Mouse (Mus musculus) 3T3-L1 (cell line): ENCODE measurements around the gene Mvb12a.

ENCODE experiments used
- DNase-seq: peaks from one replicate; pipeline ENCODE4 v3.0.0-alpha.2; 2015; ENCODE audit warnings: low read depth, low spot score

The Mvb12a gene

DNA sequence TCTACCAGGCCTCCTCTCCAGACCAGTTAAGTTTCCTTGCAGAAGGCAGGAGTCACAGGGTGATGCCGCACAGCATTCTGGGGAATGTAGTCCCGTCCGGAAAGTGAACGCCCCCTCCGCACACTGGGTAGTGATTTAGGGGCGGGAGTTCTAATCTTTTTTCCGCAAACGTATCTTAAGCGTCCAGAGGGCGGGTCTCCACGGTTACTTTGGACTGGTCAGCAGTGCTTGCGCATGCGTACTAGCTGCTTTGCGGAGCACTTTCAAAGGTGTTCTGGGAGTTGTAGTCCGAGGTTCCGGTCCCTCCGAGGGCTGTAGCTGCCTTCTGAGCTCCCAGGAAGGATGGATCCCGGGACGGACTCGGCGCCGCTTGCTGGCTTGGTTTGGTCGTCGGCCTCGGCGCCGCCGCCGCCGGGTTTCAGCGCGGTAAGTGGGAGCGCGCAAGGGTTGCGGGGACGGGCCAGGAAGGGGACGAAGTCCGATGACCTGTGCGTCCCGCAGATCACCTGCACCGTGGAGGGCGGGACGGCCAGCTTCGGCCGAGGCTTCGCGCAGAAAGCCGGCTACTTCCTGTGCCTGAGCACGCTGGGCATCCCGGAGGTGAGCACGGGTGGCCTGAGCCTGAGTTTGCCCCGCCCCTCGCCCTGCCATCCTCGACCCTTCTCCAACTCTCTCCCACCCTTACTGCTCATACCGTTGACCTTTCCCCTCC lies at the start of gene Mvb12a:
Gene Mvb12a (plus strand): TSS at position 291 of the 712 bp plus-strand sequence.
- peak; percentile 100 for DNase-seq

DNA sequence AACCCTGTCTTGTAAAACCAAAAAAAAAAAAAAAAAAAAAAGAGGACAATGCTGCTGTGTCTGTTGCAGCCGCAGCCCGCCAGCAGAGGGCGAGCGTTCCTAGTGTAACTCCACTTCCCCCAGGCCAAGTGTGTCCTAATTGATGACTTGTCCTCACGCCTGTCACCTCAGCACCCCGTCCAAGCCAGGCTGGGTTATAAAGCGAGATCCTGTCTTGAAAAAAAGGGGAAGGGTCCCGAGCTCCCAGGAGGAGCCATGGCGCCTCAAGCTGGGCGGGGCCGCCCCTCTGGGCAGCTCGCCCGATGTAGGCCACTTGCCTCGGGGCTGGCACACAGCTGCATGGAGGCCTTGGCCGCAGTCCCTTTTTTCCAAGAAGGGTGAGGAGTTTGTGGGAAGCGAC lies 47.7 kb upstream of the Mvb12a start:
- DNase-seq: peak; percentile 94

DNA sequence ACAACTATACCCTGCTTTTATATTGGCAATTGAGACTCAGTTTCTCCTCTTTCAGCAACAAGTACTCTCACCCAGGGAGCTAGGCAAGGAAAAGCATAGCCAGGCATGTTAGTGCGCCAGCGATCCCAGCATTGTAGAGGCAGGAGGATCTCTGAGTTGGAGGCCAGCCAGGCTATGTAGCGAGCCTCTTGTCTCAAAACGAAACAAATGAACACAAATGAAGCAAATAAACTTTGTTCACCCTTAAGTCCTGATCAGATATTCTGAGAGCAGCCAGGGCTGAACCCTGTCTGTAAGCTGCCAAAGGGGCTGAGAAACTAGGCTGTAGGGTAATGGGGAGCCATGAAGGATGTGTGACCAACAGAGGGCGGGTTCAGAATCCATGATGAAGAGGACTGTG lies 46.9 kb upstream of the Mvb12a start:
- DNase-seq: peak; percentile 57

DNA sequence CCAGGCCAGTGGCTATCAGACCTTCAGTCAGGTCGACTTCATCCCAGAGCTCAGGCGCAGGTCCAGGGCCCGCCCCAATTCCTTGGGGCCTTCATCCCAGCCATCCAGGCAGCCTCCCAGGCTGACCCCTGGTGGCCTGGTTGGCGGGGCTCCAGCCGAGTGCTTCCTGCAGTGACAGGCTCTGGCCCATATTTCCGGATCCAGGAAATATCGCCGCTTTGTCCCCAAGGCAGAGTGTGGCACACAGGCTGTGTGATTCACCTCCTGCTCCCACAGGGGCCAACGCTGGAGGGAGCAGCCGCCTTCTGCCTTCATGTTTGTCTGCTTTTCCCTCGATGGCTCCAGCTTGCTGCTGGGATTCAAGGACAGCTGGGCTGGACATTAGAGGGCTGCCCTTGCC lies 46.2 kb upstream of the Mvb12a start:
- peak; percentile 93 for DNase-seq

DNA sequence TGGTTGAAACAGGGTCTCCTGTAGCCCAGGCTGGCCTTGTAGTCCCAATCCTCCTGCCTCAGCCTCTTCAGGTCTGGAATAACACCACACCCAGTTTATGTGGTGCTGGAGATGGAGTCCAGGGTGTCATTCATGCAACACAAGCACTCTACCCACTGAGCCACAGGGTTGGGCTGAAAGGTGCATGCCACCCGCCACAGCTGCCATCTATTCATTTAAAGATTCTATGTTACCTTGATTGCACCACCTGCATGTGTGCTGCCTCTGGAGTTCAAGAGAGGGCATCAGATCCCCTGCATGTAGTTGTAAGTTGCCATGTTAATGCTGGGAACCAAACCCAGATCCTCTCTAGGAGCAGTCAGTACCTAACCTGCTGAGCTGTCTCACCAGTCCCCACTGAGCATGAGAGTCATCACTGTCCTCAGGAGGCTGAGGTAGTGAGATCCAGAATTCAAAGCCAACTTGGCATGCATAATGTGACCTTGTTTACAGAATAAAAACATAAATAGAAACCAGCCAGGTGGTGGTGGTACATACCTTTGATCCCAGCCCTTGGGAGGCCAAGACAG lies 45.6 kb upstream of the Mvb12a start:
- no peak for DNase-seq

DNA sequence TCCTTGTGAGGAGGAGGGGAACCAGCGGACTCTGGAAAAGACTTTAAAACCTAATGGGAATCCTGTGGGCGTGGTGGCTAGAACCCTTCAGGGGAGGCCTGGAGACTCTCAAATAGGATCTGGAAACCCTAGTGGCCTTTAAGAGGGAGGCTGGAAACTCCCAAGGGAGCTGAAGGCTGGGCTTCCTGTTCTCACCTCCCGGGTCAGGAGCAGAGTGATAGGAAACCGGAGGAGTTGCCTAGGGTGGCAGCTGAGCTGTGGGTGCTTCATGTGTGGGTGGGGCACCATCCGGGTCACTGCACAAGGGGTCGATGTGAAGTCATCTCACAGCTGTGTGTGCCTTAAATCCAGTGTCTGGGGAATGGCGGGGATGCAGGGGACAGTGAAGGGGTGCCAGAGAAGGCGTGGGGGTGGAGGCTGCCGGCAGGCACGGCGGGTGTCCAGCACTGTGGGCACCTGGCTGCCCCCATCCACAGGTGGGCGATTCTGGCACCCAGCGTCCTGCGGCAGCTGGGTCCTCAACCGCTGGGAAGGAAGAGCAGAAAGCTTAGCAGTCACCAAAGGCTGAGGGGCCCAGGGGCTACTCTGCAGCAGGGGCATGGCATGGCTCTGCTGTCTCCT lies 44.7 kb upstream of the Mvb12a start:
- no peak for DNase-seq

DNA sequence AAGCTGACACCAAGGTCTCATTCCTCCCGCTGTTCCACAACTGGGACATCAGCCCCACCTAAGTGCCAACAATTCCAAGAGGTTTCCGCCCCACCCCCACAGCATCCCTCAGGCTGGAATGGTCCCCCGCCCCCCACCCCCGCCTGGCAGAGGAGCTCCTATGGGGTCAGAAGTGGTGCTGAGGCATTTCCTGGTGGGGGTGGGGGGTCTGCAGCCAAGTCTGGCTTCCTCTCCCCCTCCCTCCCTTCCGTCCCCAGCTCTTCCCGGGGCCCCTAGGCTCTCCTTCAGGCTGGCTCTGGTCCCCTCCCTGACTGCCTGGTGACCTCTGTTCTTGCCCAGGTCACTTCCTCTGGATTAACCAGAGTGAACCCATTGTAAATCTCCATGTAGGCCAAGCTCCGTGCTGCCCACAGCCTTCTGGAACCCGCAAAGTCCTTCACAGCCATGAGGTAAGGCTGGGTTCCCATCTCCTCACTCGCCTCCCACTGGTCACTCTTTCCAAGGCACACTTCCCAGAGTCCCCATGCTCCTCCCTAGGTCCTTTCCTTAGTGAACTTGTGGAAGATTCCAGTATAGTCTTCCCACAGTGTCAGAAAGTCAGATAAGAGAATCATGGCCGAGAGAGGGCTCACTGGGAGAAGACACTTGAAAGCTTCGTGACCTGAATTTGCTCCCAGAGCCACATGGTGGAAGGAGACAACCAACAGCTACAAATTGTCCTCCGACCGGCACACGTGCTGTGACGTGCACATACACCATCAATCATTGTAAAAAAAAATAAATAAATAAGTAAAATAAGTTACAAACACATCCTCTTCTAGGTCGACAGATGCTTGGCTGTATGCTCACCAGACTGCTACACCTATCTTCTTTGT lies 43.7 kb upstream of the Mvb12a start:
- no peak for DNase-seq

DNA sequence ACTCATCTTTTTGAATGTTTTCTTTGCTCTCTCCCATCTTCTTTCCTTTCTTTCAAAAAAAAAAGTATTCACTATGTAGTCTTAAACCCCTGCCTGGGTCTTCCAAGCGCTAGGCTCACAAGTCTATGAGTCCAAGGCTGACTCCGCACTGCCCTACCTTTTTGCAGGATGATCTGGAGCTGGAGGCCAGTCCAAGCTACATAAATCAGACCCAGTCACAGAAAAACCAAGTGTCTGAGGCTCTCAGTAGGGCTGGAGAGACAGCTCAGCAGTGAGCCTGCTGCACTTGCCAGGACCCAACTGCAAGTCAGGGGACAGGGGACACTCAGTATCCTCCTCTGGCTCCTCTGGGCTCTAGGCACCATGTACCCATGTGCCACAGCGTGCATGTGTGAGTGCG lies 38.4 kb upstream of the Mvb12a start:
- DNase-seq: no peak

DNA sequence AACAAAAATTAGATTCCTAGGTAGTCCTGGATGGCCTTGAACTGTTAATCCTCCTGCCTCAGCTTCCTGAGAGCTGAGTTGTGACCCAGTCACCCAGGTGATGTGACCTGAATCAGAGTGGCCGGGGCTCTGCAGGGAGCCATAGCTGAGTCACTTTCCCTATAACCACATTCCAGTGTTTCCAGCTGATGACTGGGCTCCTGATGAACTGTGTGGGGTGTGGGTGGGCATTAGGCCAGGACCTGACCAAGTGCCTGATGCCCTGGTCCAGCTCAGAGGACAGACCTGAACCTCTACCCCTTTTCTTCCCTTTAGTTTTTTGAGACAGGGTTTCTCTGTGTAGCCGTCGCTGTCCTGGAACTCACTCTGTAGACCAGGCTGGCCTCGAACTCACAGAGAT lies 37.4 kb upstream of the Mvb12a start:
- DNase-seq: peak; percentile 84

DNA sequence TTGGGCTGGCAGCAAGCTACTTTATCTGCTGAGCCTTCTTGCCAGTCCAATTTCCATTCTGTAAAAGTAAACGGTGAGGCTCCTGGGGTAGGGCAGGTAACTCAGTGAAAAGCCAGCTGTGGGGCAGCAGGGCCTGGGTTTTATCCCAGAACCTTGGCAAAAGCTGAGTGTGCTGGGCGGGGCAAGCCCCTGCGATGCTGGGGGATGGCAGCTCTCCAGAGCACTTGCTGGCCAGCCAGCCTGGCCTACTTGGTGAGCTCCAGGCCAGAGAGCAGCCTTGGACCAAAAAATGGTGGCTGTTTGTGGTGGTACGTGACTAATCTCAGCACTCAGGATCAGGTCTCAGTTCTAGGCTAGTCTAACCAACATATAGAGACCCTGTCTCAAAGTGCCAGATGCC lies 36.7 kb upstream of the Mvb12a start:
- DNase-seq: peak; percentile 76

DNA sequence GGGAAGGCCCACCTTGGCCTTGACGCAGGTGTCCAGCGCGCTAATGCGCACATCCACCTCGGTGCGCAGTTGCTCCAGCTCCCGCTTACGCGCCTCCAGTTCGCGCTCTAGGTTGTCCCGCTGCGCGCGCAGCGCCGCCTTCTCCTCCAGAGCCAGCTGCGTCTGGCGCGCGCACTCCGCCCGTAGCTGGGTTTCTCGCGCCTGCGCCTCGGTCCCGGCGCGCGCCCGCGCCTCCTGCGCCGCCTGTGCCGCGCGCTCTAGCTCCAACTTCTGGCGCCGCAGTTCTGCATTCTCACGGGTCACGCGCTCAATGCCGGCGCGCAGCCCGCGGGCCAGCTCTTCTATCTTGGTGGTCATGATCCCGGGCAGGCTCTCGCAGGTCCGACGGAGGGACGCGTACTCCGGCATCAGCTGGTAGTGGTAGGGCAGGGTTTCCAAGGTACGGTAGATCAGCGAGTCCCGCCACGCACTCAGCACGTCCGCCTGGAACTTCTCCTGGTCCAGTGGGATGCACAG lies 35.1 kb upstream of the Mvb12a start:
- DNase-seq: no peak

DNA sequence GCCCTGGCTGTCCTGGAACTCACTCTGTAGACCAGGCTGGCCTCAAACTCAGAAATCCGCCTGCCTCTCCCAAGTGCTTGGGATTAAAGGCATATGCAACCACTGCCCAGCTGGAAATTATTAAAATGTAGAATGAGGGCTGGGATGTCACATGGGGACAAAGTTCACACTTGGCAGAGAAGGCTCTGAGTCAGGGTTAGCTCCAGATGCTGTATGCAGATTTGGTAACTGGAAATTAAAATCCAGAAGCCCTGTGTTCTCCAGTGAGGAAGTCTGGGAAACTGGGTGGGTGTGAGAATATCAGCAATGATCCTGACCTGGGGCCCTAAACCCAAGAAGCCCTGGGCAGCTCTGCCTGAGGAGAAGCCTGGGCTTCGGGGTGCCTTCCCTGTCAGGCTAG lies 33.4 kb upstream of the Mvb12a start:
- peak; percentile 89 for DNase-seq

DNA sequence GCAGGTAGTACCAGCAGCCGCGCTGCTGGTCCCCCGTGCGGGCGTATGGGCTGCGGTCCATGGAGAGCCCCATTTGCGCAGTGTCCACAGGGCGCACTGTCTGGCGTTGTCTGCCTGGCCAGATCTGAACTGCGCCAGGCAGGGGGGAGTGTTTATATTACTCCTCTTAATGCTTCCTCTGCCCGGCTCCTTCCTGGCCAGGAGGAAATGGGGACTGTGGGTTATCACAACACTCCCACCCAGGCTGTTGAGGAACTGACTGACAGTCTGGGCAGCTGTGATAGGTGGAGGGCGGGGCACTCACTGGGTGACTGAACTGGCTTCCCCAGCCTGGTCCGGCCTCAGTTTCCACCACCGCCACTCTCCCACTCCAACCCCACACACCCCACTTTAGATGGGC lies 31.1 kb upstream of the Mvb12a start, which contains the start of gene Plvap:
Gene Plvap (minus strand): TSS at position 109 of the 400 bp plus-strand sequence.
- DNase-seq: no peak

DNA sequence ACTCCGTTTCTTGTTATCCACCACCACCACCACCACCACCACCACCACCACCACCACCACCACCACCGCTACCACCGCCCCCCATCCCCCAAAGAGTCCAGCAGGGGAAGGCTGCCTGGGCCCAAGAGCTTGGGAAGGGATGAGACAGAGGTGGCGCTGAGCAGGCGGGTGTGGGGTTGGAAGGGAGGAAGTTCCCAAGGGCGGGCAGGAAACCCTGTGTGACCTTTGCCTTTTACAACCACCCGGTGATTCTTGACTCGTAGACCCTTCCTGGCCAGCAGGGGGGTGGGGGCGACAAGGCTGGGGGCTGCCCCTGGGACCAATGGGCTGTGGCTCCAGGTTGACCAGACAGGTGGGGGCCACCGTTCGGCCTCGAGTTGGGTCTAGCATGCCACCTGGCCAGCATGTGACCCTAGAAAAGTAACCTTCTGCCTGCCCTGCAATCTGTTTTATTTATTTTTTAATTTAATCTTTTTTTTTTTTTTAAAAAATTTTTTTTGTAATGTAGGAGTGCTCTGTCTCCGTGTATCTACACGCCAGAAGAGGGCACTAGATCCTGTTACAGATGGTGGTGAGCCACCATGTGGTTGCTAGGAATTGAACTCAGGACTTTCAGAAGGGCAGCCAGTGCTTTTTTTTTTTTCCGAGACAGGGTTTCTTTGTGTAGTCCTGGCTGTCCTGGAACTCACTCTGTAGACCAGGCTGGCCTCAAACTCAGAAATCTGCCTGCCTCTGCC lies 29.5 kb upstream of the Mvb12a start:
- no peak for DNase-seq

DNA sequence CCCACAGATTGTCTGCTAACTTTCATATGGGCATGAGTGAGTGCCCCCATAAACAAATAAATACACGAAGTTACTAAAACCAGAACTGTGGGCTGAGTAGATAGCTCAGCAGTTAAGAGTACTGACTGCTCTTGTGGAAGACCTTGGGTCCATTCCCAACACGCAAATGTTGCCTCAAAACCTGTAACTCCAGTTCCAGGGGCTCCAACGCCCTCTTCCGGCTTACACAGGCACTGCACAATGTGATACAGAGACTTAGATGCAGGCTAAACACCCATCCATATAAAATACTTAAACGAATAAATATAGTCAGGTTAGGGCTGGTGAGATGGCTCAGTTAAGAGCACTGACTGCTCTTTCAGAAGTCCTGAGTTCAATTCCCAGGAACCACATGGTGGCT lies 27.7 kb upstream of the Mvb12a start:
- DNase-seq: no peak

DNA sequence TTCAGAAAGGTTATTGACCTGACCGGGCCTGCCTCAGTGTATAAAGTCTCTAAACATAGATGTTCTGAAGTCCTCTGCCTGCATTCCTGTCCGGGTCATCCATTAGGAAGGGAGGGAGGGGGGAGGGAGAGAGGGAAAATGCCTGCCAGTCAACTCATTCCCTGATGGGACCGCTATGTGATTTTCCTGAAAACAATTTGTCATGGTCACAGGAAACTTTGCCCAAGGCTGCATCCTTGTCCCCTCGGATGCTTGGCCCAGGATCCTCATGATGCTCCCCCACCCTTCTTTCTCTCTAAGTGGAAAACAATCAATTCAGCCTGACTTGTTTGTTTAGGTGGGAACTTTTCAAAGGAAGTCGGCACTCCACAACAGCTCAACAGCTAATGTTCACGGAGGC lies 25.9 kb upstream of the Mvb12a start:
- peak; percentile 34 for DNase-seq

DNA sequence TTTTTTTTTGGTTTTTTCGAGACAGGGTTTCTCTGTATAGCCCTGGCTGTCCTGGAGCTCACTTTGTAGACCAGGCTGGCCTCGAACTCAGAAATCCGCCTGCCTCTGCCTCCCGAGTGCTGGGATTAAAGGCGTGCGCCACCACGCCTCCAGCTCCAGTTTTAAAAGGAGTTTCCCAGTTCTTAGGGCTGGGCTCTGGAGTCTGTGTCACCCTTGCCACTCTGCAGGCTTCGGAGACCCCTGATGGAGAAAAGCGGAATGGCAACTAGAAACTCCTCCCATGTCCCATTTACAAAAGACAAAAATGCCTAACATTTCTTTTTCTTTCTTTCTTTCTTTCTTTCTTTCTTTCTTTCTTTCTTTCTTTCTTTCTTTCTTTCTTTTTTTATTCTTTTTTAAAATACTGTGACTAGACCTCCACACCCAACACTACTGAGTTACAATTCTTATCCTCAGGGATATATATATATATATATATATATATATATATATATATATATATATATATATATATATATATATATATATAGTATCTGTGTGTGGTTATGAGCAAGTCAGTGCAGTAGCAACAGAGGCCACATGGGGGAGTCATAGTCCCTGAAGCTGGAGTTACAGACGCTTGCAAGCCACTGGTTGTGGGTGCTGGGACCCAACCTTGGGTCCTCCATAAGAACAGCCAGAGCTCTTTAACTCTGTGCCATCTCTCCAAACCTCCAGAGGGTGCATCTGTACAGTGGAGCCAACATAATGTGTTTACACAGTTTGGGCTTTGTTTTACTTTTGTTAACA lies 23.5 kb upstream of the Mvb12a start:
- peak; percentile 92 for DNase-seq

DNA sequence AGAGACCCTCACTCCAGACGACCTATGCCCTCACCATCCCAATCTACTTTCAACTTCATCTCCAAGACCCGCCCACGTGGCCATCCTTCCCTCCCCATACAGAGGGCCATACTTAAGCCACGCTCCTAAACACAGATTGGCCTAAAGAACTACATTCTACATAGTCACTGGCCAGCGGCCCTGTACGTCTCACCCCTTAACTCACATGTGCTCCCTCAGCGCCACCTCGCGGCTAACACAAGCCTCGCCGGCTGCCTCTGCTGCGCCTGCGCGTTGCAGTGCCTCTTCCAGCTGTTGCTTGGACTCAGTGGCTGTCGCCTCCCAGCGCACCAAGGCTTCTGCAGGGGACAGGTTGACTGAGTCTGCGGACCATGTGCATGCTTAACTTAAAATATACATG lies 21.1 kb upstream of the Mvb12a start:
- DNase-seq: peak; percentile 99

DNA sequence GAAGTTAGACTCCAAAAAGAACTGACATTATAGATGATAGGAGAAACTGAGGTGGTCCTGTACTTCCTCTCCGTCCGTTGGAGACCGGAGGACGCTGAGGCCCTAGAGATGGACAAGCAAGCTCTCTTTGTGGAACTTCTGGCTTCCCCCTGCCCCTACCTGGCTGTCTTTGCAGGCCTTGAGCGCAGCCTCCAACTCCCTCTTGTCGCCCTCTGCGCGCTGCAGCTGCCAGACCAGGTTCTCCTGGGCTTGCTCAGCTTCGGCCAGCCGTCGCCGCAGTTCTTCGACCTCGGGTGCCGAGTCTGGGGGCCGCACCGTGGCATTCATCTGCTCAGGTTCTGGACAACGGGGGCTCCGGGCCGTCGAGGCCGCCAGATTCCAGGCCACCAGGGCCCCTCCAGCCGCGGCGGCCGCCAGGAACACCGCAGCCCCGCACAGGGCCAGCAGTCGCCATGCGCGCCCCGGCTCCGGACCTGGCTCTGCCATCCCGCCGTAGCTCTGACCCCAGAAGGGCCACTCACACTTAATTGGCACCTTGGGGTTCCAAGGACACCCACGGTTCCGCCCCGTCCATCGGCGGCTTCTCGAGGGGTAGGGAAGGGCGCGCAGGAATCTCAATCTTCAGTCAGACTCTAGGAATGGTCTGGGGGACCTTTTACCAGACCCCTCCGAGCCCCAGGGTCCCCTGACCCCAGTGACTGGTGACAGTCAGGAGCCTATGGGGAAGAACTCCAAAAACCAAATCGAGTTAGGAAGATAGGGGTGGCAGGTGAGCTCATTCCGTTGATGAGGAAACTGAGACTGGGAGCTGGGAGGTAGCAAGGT lies 17.3 kb upstream of the Mvb12a start, which contains the start of gene Ccdc194:
Gene Ccdc194 (minus strand): TSS at position 486 of the 825 bp plus-strand sequence.
- DNase-seq: no peak
